Mouse (Mus musculus) neural tube, embryonic 15.5 days (tissue): ENCODE results near the gene Pfkp. TPM values are rescaled to one million over a fixed set of nuclear protein-coding genes. Genes with fewer than 3 reads are reported as not detected.

Experiments used
- ATAC-seq: fragments of 200-750 bp; cut with Nextera tagmentation; 2 replicates; pipeline ENCODE4 v1.8.0; 2017; ENCODE audit warnings: mild to moderate bottlenecking, moderate TSS enrichment, moderate library complexity; ENCODE audit not compliant: low FRiP score
- H3K27ac ChIP-seq: fragments of 300-500 bp; sonication (generic); replicated peaks from 2 replicates; pipeline ENCODE4 v1.5.1; 2015; ENCODE audit warnings: mild to moderate bottlenecking, inconsistent platforms
- H3K27me3 ChIP-seq: fragments of 300-500 bp; sonication (generic); replicated peaks from 2 replicates; pipeline ENCODE4 v1.6.1; 2015; ENCODE audit warnings: inconsistent platforms
- H3K36me3 ChIP-seq: fragments of 300-500 bp; sonication (generic); 2 replicates; pipeline ENCODE4 v1.6.1; 2015; ENCODE audit warnings: inconsistent platforms
- H3K4me1 ChIP-seq: fragments of 300-500 bp; sonication (generic); 2 replicates; pipeline ENCODE4 v1.6.1; 2015; ENCODE audit warnings: inconsistent platforms
- H3K4me2 ChIP-seq: fragments of 300-500 bp; sonication (generic); 2 replicates; pipeline ENCODE4 v1.6.1; 2015; ENCODE audit warnings: inconsistent platforms, mild to moderate bottlenecking, moderate library complexity
- H3K4me3 ChIP-seq: fragments of 300-500 bp; sonication (generic); replicated peaks from 2 replicates; pipeline ENCODE4 v1.5.1; 2015; ENCODE audit warnings: mild to moderate bottlenecking, inconsistent platforms
- H3K9ac ChIP-seq: fragments of 300-500 bp; sonication (generic); replicated peaks from 2 replicates; pipeline ENCODE4 v1.6.1; 2015; ENCODE audit warnings: mild to moderate bottlenecking, inconsistent platforms
- H3K9me3 ChIP-seq: fragments of 300-500 bp; sonication (generic); replicated peaks from 2 replicates; pipeline ENCODE4 v1.6.1; 2016; ENCODE audit warnings: inconsistent platforms
- WGBS: fragments of 180-500 bp; shearing (Covaris S2); methylation state at CpG from one replicate; pipeline ENCODE4 v1.1.7; 2015; ENCODE audit warnings: mixed read lengths; 5-methylcytosine and 5-hydroxymethylcytosine counted together
- polyA plus RNA-seq: library from polyadenylated mRNA; unstranded; fragments of >200 nt; fragmentation: Nextera tagmentation; extraction: Ambion mirVana; gene quantifications from 2 replicates; pipeline ENCODE4 v1.2.1, GENCODE M21; 2015

Pfkp gene
- polyA plus RNA-seq, 1 experiment from 2014 or later = 554 TPM

DNA sequence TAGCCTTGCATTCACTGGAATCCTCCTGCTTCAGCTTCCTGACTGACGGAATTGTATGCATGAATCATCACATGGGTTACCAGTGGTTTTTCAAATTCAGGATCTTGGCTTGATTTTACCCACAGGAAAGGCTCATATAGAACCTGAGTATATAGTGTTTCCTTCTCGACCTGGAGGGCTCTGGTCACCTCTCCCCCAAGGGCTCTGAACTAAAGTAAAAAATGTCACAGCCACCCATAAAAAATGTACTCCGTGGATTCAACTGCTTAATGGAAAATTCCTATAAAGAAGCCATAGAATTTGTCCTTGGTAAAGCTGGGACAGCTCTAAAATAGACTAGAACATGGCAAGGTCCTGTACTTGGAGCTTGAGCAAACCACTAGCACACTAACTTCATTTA lies 20.3 kb downstream of the Pfkp start:
- H3K4me3 ChIP-seq = no peak overlapping the region
- H3K27me3 ChIP-seq = no peaks in the 10 kb centered on the region
- H3K9me3 ChIP-seq = no peaks in the 10 kb centered on the region
- H3K4me1 ChIP-seq = peaks cover 3% of the 10 kb centered on the region; the same call in 1 of the 2 replicates
- no peak for ATAC-seq
- no peak overlapping the region for H3K4me2 ChIP-seq
- no peak overlapping the region for H3K9ac ChIP-seq
- no peak overlapping the region for H3K27ac ChIP-seq
- H3K36me3 ChIP-seq = no peaks in the 10 kb centered on the region
- WGBS = 87% methylated on average over 3 of the region's 3 CpGs

DNA sequence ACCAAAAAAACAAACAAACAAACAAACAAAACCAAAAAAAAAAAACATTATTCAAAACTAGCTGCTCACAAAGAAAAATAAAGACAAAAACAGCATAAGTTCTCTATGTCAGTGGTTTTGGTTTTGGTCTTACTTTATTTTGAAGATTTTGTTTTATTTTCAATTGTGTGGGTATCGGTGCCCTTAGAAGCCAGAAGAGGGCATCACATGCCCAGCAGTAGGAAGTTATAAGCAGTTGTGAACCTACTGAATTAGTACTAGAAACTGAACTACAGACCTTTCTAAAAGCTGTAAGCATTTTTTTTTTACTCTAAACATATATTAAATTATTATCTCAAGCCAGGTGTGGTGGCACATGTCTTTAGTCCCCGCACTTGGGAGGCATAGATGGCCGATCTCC lies 21.2 kb downstream of the Pfkp start:
- no peak overlapping the region for H3K4me2 ChIP-seq
- H3K27ac ChIP-seq = no peak overlapping the region
- no peak for ATAC-seq
- 96% methylated on average over 3 of the region's 3 CpGs for WGBS
- H3K4me1 ChIP-seq = peaks cover 3% of the 10 kb centered on the region; the same call in 1 of the 2 replicates
- no peaks in the 10 kb centered on the region for H3K9me3 ChIP-seq
- H3K27me3 ChIP-seq = no peaks in the 10 kb centered on the region
- H3K4me3 ChIP-seq = no peak overlapping the region
- 0 out of 2 replicates have a peak, but pooled peaks cover under 1% of the 10 kb centered on the region for H3K36me3 ChIP-seq
- no peak overlapping the region for H3K9ac ChIP-seq

DNA sequence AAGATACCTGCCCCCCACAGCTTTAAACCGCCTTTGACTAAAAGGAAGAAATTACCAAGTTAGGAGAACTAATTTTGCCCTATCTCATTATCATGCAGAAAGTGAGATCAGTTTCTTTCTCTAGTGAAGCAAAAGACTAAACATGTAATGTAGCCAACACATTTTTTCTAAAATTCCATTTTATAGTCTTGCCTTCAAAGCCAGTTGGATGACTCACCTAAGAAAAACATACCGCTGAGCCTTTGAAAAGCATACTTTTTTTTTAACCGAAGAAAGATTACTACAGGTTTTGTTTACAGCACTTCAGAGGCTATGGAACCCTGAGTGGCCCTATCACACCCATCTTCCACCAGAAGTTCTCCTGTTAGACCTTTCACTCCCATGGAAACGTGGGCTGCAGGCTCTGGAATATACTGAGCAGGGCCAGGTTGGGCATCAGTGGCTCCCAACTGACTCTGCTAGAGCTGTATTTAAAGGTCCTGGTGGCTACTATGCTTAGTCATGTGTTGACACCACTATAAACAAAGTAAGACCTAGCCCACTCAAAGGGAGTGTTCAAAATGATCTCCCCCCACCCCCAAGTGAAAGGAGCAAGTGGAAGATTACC lies 22.0 kb downstream of the Pfkp start:
- H3K9ac ChIP-seq = no peak overlapping the region
- no peak overlapping the region for H3K4me2 ChIP-seq
- no peaks in the 10 kb centered on the region for H3K9me3 ChIP-seq
- H3K4me3 ChIP-seq = no peak overlapping the region
- 84% methylated on average over 4 of the region's 4 CpGs for WGBS
- no peaks in the 10 kb centered on the region for H3K27me3 ChIP-seq
- 0 out of 2 replicates have a peak, but pooled peaks cover 3% of the 10 kb centered on the region for H3K4me1 ChIP-seq
- no peak for ATAC-seq
- no peak overlapping the region for H3K27ac ChIP-seq
- 0 out of 2 replicates have a peak, but pooled peaks cover 4% of the 10 kb centered on the region for H3K36me3 ChIP-seq

DNA sequence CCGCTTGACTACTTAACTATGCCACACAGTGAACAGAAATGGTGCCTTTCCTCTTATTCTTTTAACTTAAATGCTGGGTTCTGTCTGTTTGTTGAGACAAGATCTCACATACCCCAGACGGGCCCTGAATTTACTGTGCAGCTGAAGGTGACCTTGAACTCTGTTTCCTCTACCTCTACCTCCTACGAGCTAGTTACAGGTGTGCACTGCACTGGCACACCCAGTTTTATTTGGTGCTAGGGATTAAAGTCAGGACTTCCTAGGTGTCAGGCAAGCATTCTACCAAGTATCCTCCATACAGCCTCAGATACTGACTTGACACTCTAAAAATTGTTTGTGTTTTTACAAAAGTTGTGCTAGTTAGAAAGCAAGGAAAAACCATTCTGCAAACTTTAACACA lies 22.6 kb downstream of the Pfkp start:
- H3K4me2 ChIP-seq = no peak overlapping the region
- H3K36me3 ChIP-seq = peaks cover 7% of the 10 kb centered on the region
- H3K4me3 ChIP-seq = no peak overlapping the region
- 84% methylated on average over 3 of the region's 3 CpGs for WGBS
- no peak overlapping the region for H3K27ac ChIP-seq
- no peak overlapping the region for H3K9ac ChIP-seq
- no peak for ATAC-seq
- H3K9me3 ChIP-seq = no peaks in the 10 kb centered on the region
- no peaks in the 10 kb centered on the region for H3K27me3 ChIP-seq
- 0 out of 2 replicates have a peak, but pooled peaks cover 3% of the 10 kb centered on the region for H3K4me1 ChIP-seq

DNA sequence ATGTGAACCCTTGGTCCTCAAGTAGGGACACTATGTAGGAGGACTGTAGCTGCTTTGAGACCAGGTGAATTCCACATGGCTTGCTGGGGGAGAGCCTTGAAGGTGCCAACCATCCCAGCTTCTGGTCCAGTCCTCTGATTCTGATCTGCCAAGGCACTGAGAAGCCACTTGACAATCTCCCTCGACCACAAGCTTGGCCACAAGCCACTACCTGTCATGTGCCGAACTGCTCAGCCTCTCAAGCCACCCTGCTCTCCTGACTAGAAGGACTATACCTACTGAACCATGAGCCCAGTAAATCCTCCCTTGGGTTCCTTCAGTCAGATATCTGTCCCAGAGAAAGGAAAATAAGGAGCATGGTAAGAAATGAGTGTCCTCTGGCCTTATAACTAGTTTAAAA lies 24.0 kb downstream of the Pfkp start:
- no peak overlapping the region for H3K4me3 ChIP-seq
- no peak for ATAC-seq
- no peak overlapping the region for H3K4me2 ChIP-seq
- H3K36me3 ChIP-seq = peaks cover 17% of the 10 kb centered on the region
- H3K9ac ChIP-seq = no peak overlapping the region
- H3K27me3 ChIP-seq = no peaks in the 10 kb centered on the region
- H3K9me3 ChIP-seq = no peaks in the 10 kb centered on the region
- no peaks in the 10 kb centered on the region for H3K4me1 ChIP-seq
- no peak overlapping the region for H3K27ac ChIP-seq
- WGBS = 89% methylated on average over 2 of the region's 2 CpGs

DNA sequence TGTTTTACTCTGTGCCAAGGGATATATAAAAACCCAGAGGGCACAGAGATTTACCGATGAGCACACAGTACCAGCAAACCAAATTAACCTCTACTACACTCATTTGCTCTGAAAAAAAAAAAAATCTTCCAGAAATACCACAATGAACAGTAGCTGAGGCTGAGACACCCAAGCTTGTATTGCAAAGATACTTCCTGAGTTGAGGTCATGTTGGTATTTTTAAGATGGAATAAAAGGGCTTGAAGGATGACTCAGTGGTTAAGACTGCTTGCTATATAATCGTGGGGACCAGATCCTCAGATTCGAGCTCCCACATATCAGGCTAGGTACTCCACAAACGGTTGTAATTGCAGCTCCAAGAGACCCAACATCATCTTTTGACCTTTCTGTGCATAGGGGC lies 24.5 kb downstream of the Pfkp start:
- Histone ChIP-seq H3K27ac (no peak overlapping the region), H3K27me3 (no peaks in the 10 kb centered on the region), H3K9ac (no peak overlapping the region), H3K4me1 (no peaks in the 10 kb centered on the region), H3K4me3 (no peak overlapping the region), H3K4me2 (no peak overlapping the region), H3K36me3 (peaks cover 22% of the 10 kb centered on the region), H3K9me3 (no peaks in the 10 kb centered on the region)
- 83% methylated on average over 4 of the region's 4 CpGs for whole genome bisulfite sequencing
- ATAC-seq = no peak

DNA sequence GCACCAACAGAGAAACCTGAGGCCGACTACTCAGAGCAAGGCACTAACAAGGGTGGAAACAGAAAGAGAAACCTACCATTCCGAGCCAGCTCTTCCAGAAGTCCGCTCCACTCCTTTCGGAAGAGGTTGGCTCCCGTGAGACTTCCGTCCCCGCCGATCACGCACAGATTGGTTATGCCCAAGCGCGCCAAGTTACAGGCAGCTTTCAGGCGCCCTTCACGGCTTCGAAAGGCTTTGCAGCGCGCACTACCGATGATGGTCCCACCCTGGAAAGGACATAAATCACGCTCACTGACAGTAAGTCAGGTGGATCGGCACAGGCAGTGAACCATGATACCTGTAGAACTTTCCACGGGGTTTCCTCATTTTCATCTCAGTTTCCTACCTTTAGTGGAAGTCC lies 26.7 kb downstream of the Pfkp start:
- H3K9me3 ChIP-seq = no peaks in the 10 kb centered on the region
- peaks cover 38% of the 10 kb centered on the region for H3K36me3 ChIP-seq
- 96% methylated on average over 20 of the region's 20 CpGs for WGBS

DNA sequence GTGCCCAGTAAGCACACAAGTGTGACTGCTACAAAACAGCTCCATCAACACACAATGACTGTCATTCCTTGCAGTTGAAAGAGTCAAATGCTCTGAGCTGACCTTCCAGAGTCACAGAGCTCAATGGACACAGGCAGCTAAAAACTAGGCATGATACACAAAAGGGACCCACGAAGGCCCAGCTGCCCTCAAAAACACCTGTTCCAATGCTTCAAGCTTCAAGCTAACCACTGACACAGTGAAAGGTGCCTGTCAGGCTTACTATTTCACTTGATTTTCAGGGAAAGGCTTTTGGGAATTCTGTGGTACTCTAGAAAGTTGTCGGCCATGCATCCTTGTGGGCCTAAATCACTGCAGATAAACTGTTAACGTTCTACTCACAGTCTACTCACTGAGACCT lies 28.3 kb downstream of the Pfkp start:
- H3K9me3 ChIP-seq = no peaks in the 10 kb centered on the region
- no peaks in the 10 kb centered on the region for H3K27me3 ChIP-seq
- no peaks in the 10 kb centered on the region for H3K4me1 ChIP-seq
- H3K27ac ChIP-seq = no peak overlapping the region
- no peak overlapping the region for H3K4me2 ChIP-seq
- H3K9ac ChIP-seq = no peak overlapping the region
- no peak overlapping the region for H3K4me3 ChIP-seq
- peaks cover 53% of the 10 kb centered on the region for H3K36me3 ChIP-seq
- 87% methylated on average over 3 of the region's 3 CpGs for WGBS
- ATAC-seq = no peak

More for the DNA sequence above, 26.7 kb downstream of the Pfkp start:
- no peak overlapping the region for H3K27ac ChIP-seq
- no peaks in the 10 kb centered on the region for H3K4me1 ChIP-seq
- ATAC-seq = no peak
- no peak overlapping the region for H3K4me2 ChIP-seq
- H3K4me3 ChIP-seq = no peak overlapping the region
- H3K27me3 ChIP-seq = no peaks in the 10 kb centered on the region
- H3K9ac ChIP-seq = no peak overlapping the region

DNA sequence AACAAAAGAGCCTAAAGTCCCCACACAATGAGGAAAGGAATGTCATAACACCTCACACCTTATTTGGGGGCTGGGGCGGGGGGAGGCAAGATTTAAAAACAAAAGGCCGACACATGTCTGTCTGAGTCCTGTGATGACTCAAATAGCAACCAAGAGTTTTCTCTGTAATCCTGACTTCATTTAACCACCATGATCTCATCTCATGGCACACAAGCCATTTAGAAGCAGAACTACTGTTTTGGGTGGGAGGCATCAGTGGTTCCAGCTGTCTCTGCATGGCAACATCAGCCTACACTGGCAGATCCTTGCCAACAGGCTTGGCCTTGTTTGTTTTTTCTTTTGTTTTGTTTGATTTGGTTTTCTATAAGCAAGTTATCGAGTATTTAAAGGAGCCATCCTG lies 29.9 kb downstream of the Pfkp start:
- H3K9ac ChIP-seq = no peak overlapping the region
- peaks cover 68% of the 10 kb centered on the region for H3K36me3 ChIP-seq
- no peak overlapping the region for H3K27ac ChIP-seq
- WGBS = 90% methylated on average over 3 of the region's 3 CpGs
- no peak overlapping the region for H3K4me3 ChIP-seq
- no peak overlapping the region for H3K4me2 ChIP-seq
- no peaks in the 10 kb centered on the region for H3K4me1 ChIP-seq
- no peak for ATAC-seq
- no peaks in the 10 kb centered on the region for H3K9me3 ChIP-seq
- no peaks in the 10 kb centered on the region for H3K27me3 ChIP-seq

DNA sequence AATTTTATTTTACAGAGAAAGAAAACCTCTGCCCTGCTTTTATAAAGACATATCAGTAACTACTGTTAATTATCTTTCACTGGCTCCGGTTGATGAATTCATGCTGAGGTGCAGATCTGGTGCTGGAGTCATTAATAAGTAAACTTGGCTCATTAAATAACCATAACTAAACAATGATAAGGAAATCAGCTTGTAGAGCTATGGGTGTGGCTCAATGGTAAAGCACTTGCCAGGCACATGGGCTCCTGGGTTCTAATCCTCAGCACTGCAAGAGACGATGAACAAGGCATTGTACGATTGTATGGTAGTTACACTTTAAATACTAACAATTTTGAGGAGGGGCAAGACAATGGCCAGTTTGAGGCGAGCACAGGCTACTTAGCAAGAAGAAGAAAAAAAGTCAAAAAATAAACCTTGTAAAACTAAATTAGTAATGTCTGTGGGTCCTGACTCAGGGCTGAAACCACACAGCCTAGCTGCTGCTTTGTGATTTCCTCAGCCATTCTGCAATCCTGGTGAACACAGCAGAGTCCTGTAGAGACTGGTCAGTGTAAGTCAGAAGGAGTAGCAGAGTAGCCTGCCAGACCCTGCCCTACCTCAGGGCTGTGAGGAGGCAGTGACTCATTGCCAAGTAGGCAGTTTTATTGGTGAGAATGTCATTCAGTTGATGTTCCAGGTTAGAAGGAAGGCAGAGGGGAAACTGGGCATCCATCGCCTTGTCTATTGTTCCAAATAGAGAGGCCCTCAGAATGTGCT lies 34.7 kb downstream of the Pfkp start:
- H3K9me3 ChIP-seq = no peaks in the 10 kb centered on the region
- no peak overlapping the region for H3K4me3 ChIP-seq
- H3K9ac ChIP-seq = no peak overlapping the region
- no peaks in the 10 kb centered on the region for H3K27me3 ChIP-seq
- H3K36me3 ChIP-seq = peaks cover 48% of the 10 kb centered on the region
- no peaks in the 10 kb centered on the region for H3K4me1 ChIP-seq
- WGBS = 89% methylated on average over 5 of the region's 5 CpGs
- ATAC-seq = no peak
- no peak overlapping the region for H3K4me2 ChIP-seq
- H3K27ac ChIP-seq = no peak overlapping the region

DNA sequence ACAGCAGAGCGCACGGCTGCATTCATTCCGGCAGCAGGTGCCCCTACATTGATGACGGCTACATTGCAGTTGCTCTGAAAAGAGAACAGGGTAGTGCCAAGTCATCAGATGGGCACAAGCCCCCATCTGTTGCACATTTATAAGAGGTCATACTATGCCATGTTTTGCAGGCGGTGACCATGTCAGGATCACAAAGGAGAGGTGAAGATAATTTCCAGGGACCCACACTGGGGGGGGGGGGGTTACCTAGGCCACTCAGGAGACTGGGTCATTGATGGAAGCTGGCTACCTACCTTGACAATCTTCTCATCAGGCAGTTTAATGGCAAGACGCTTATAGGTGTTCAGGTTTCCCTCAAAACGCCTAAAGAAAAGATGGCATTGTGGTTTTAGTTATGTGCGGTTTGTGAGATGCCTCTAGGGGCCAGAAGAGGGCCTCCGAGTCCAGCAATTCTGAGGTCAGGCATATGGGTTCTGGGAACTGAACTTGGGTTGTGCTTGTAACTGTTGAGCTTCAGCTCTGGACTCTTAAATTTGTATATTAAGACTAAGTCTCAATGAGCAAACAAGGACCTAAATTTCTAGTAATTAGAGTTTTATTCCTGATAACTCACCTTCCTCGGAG lies 45.7 kb downstream of the Pfkp start:
- 90% methylated on average over 10 of the region's 10 CpGs for WGBS
- ATAC-seq = no peak
- no peak overlapping the region for H3K9ac ChIP-seq
- peaks cover 52% of the 10 kb centered on the region for H3K36me3 ChIP-seq
- H3K4me1 ChIP-seq = no peaks in the 10 kb centered on the region
- H3K9me3 ChIP-seq = no peaks in the 10 kb centered on the region
- H3K27ac ChIP-seq = no peak overlapping the region
- no peaks in the 10 kb centered on the region for H3K27me3 ChIP-seq
- no peak overlapping the region for H3K4me2 ChIP-seq
- H3K4me3 ChIP-seq = no peak overlapping the region

DNA sequence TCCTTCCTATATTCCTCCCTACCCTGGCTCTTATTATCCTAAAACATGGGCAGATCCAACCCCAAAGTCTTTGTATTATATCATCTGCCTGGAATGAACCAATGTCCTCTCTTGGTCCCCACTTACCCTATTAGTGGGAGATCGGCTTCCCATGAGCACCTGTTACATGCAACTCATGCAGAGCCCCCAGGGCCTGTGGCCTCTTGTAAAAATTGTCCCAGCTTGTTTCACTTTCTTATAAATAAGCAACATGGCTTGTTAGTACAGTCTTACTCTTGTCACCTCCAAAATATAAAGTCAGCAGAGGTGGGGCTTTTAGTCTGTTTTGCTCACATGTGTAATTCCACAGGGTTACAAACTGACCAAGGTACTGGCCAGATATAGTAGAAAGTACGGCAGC lies 46.9 kb downstream of the Pfkp start:
- no peak overlapping the region for H3K4me3 ChIP-seq
- no peak for ATAC-seq
- 92% methylated on average over 2 of the region's 2 CpGs for WGBS

More for the DNA sequence above, 46.9 kb downstream of the Pfkp start:
- Histone ChIP-seq H3K27ac (no peak overlapping the region), H3K27me3 (no peaks in the 10 kb centered on the region), H3K36me3 (peaks cover 58% of the 10 kb centered on the region), H3K4me1 (no peaks in the 10 kb centered on the region), H3K9me3 (no peaks in the 10 kb centered on the region), H3K4me2 (no peak overlapping the region), H3K9ac (no peak overlapping the region)
